Mouse (Mus musculus) myocyte (in vitro differentiated cells): ENCODE results near the gene Zfp940. TPM values are rescaled to one million over a fixed set of nuclear protein-coding genes. Genes with fewer than 3 reads are reported as not detected.

ENCODE experiments used
- H3K27me3 ChIP-seq: one replicate; pipeline ENCODE4 v1.6.1; 2011; ENCODE audit not compliant: control insufficient read depth, insufficient read depth, insufficient read length
- H3K36me3 ChIP-seq: one replicate; pipeline ENCODE4 v1.6.1; 2011; ENCODE audit not compliant: control insufficient read depth, insufficient read depth
- H3K4me2 ChIP-seq: one replicate; pipeline ENCODE4 v1.6.1; 2011; ENCODE audit warnings: low read depth, control low read depth
- H3K4me3 ChIP-seq: one replicate; pipeline ENCODE4 v1.5.1; 2011; ENCODE audit warnings: mild to moderate bottlenecking, control low read depth, moderate library complexity
- H3K79me2 ChIP-seq: one replicate; pipeline ENCODE4 v1.6.1; 2011; ENCODE audit not compliant: control insufficient read depth, insufficient read depth
- H3ac ChIP-seq: one replicate; pipeline ENCODE4 v1.6.1; 2011; ENCODE audit not compliant: control insufficient read depth, insufficient read length
- CEBPB ChIP-seq: IDR thresholded peaks from 2 replicates; pipeline ENCODE4 v1.6.1; 2011; ENCODE audit warnings: mild to moderate bottlenecking, moderate library complexity; ENCODE audit not compliant: poor library complexity, insufficient read depth, severe bottlenecking
- E2F4 ChIP-seq: IDR thresholded peaks from one replicate; pipeline ENCODE4 v1.6.1; 2011; ENCODE audit warnings: mild to moderate bottlenecking, control low read depth, moderate library complexity; ENCODE audit not compliant: insufficient read depth
- MAX ChIP-seq: IDR thresholded peaks from one replicate; pipeline ENCODE4 v1.6.1; 2011; ENCODE audit warnings: low read depth, mild to moderate bottlenecking, control low read depth
- MYOD1 ChIP-seq, 3 experiments: IDR thresholded peaks; one replicate each; pipeline ENCODE4 v1.6.1; 2011; ENCODE audit warnings: control low read depth in 2 of 3, low read depth in 2 of 3, mild to moderate bottlenecking in 2 of 3, moderate library complexity in 1 of 3; ENCODE audit not compliant: insufficient read length in 2 of 3, control insufficient read depth in 1 of 3
- MYOG ChIP-seq, 3 experiments: IDR thresholded peaks; one replicate each; pipeline ENCODE4 v1.6.1; 2011; ENCODE audit warnings: control low read depth in 2 of 3, low read depth in 2 of 3, mild to moderate bottlenecking in 2 of 3; ENCODE audit not compliant: insufficient read length in 2 of 3, control insufficient read depth in 1 of 3, insufficient read depth in 1 of 3
- POLR2A ChIP-seq: IDR thresholded peaks from one replicate; pipeline ENCODE4 v1.6.1; 2011; ENCODE audit warnings: low read depth, mild to moderate bottlenecking, control low read depth, moderate library complexity; ENCODE audit not compliant: insufficient read length
- POLR2AphosphoS2 ChIP-seq: IDR thresholded peaks from one replicate; pipeline ENCODE4 v1.6.1; 2011; ENCODE audit warnings: low read depth, control low read depth; ENCODE audit not compliant: insufficient read length
- REST ChIP-seq: IDR thresholded peaks from one replicate; pipeline ENCODE4 v1.6.1; 2011; ENCODE audit warnings: mild to moderate bottlenecking, control low read depth, moderate library complexity; ENCODE audit not compliant: insufficient read depth, insufficient read length
- SRF ChIP-seq: IDR thresholded peaks from one replicate; pipeline ENCODE4 v1.6.1; 2011; ENCODE audit warnings: low read depth; ENCODE audit not compliant: control insufficient read depth, insufficient read length
- TCF12 ChIP-seq: IDR thresholded peaks from one replicate; pipeline ENCODE4 v1.6.1; 2011; ENCODE audit warnings: mild to moderate bottlenecking, control low read depth; ENCODE audit not compliant: poor library complexity, insufficient read depth, severe bottlenecking
- TCF3 ChIP-seq: IDR thresholded peaks from one replicate; pipeline ENCODE4 v1.6.1; 2011; ENCODE audit warnings: low read depth, control low read depth; ENCODE audit not compliant: insufficient read length
- USF1 ChIP-seq: IDR thresholded peaks from one replicate; pipeline ENCODE4 v1.6.1; 2011; ENCODE audit warnings: low read depth, mild to moderate bottlenecking, control low read depth, moderate library complexity
- polyA plus RNA-seq: library from polyadenylated mRNA; unstranded; fragments of >200 nt; fragmentation: generic; extraction: Trizol; gene quantifications from one replicate; pipeline ENCODE4 v1.2.1, GENCODE M21; 2012; ENCODE audit warnings: missing spikeins

The Zfp940 gene
- polyA plus RNA-seq, 1 experiment: 0.96 TPM

- H3K4me2 ChIP-seq: peak overlapping the region; percentile 83
- TF ChIP-seq MYOG (IDR thresholded peaks at IDR 0.05; ENCODE audit: control insufficient read depth in 1 of 3, insufficient read depth in 1 of 3, insufficient read length in 2 of 3, low read depth in 2 of 3): no peak
- no peak for TF ChIP-seq POLR2AphosphoS2
- no peak for TF ChIP-seq USF1
- no peak for TF ChIP-seq E2F4
- no peak for TF ChIP-seq CEBPB
- TF ChIP-seq POLR2A: no peak
- no peak for TF ChIP-seq SRF
- TF ChIP-seq TCF3: no peak
- TF ChIP-seq REST: no peak
- no peak for TF ChIP-seq MYOD1 (IDR thresholded peaks at IDR 0.05; ENCODE audit: control insufficient read depth in 1 of 3, insufficient read length in 2 of 3, low read depth in 2 of 3)
- TF ChIP-seq TCF12: no peak
- no peak for TF ChIP-seq MAX
- peaks cover 26% of the 10 kb centered on the region for H3K79me2 ChIP-seq
- no peaks in the 10 kb centered on the region for H3K36me3 ChIP-seq
- peak overlapping the region; percentile 67 for H3ac ChIP-seq
- H3K4me3 ChIP-seq: peak overlapping the region; percentile 63
- no peaks in the 10 kb centered on the region for H3K27me3 ChIP-seq
These were observed 38.2 kb downstream of the Zfp940 start for GRCm38 (mm10) chr7:29815061-29815784.

- H3ac ChIP-seq: no peak overlapping the region
- H3K4me2 ChIP-seq: peak overlapping the region; percentile 83
- peak overlapping the region; percentile 63 for H3K4me3 ChIP-seq
- H3K27me3 ChIP-seq: no peaks in the 10 kb centered on the region
- TF ChIP-seq SRF: no peak
- no peak for TF ChIP-seq POLR2AphosphoS2
- TF ChIP-seq MYOD1 (IDR thresholded peaks at IDR 0.05; ENCODE audit: control insufficient read depth in 1 of 3, insufficient read length in 2 of 3, low read depth in 2 of 3): no peak
- no peak for TF ChIP-seq USF1
- no peaks in the 10 kb centered on the region for H3K36me3 ChIP-seq
- H3K79me2 ChIP-seq: peaks cover 18% of the 10 kb centered on the region
These were observed 39.1 kb downstream of the Zfp940 start for GRCm38 (mm10) chr7:29814381-29814780.

GRCm38 (mm10) chr7:29812244-29812643, 41.2 kb downstream of the Zfp940 start:
- no peak overlapping the region for H3ac ChIP-seq
- no peak overlapping the region for H3K4me3 ChIP-seq
- TF ChIP-seq TCF3 (no peak), MAX (no peak), SRF (no peak), USF1 (no peak), CEBPB (no peak), POLR2AphosphoS2 (no peak), MYOG (IDR thresholded peaks at IDR 0.05; ENCODE audit: control insufficient read depth in 1 of 3, insufficient read depth in 1 of 3, insufficient read length in 2 of 3, low read depth in 2 of 3) (peak in 2 of 3 experiments; percentile 71 to 74), E2F4 (no peak), POLR2A (no peak), REST (no peak), MYOD1 (IDR thresholded peaks at IDR 0.05; ENCODE audit: control insufficient read depth in 1 of 3, insufficient read length in 2 of 3, low read depth in 2 of 3) (peak in 1 of 3 experiments; percentile 75), TCF12 (no peak)
- H3K27me3 ChIP-seq: no peaks in the 10 kb centered on the region
- peaks cover 8% of the 10 kb centered on the region for H3K79me2 ChIP-seq
- H3K36me3 ChIP-seq: no peaks in the 10 kb centered on the region
- H3K4me2 ChIP-seq: peak overlapping the region; percentile 47

- Histone ChIP-seq H3K27me3 (no peaks in the 10 kb centered on the region), H3K4me2 (no peak overlapping the region), H3ac (no peak overlapping the region), H3K4me3 (no peak overlapping the region), H3K79me2 (no peaks in the 10 kb centered on the region), H3K36me3 (no peaks in the 10 kb centered on the region)
- TF ChIP-seq E2F4: no peak
- TF ChIP-seq CEBPB: no peak
- no peak for TF ChIP-seq REST
- no peak for TF ChIP-seq USF1
- TF ChIP-seq TCF3: no peak
- TF ChIP-seq POLR2AphosphoS2: no peak
- TF ChIP-seq MYOD1 (IDR thresholded peaks at IDR 0.05; ENCODE audit: control insufficient read depth in 1 of 3, insufficient read length in 2 of 3, low read depth in 2 of 3): no peak
- no peak for TF ChIP-seq POLR2A
- TF ChIP-seq SRF: no peak
- no peak for TF ChIP-seq MYOG (IDR thresholded peaks at IDR 0.05; ENCODE audit: control insufficient read depth in 1 of 3, insufficient read depth in 1 of 3, insufficient read length in 2 of 3, low read depth in 2 of 3)
- TF ChIP-seq MAX: no peak
- TF ChIP-seq TCF12: no peak
These were observed 46.4 kb downstream of the Zfp940 start for GRCm38 (mm10) chr7:29807046-29807445.
